Mouse (Mus musculus) cerebral cortex, adult 2 months (tissue): Measurements from ENCODE around the gene Akap13.

Experiments used
- WGBS: fragments of 180-500 bp; shearing (Covaris S2); methylation state at CpG from one replicate; pipeline ENCODE4 v1.1.7; 2018; 5-methylcytosine and 5-hydroxymethylcytosine counted together

The Akap13 gene

GRCm38 (mm10) chr7:75521199-75521598, 65.9 kb downstream of the Akap13 start:
- 49% methylated on average over 3 of the region's 3 CpGs for WGBS

- WGBS, result 89% methylated on average over 3 of the region's 3 CpGs
Observed at GRCm38 (mm10) chr7:75522226-75522625, 66.9 kb downstream of the Akap13 start.

GRCm38 (mm10) chr7:75525716-75526401, 70.5 kb downstream of the Akap13 start:
- WGBS, result 81% methylated on average over 4 of the region's 4 CpGs

GRCm38 (mm10) chr7:75528751-75529150, 73.4 kb downstream of the Akap13 start:
- 83% methylated on average over 4 of the region's 4 CpGs for WGBS

- WGBS, result 93% methylated on average over 7 of the region's 7 CpGs
Observed at GRCm38 (mm10) chr7:75529857-75530437, 74.6 kb downstream of the Akap13 start.

- WGBS, result 93% methylated on average over 3 of the region's 3 CpGs
Observed at GRCm38 (mm10) chr7:75530642-75531041, 75.3 kb downstream of the Akap13 start.

- 99% methylated on average over 5 of the region's 5 CpGs for WGBS
Observed at GRCm38 (mm10) chr7:75533079-75533478, 77.7 kb downstream of the Akap13 start.

- WGBS, result 86% methylated on average over 5 of the region's 5 CpGs
Observed at GRCm38 (mm10) chr7:75536298-75536697, 81.0 kb downstream of the Akap13 start.

- WGBS, result 74% methylated on average over 2 of the region's 2 CpGs
Observed at GRCm38 (mm10) chr7:75537567-75537966, 82.2 kb downstream of the Akap13 start.

- 82% methylated on average over 3 of the region's 3 CpGs for WGBS
Observed at GRCm38 (mm10) chr7:75538513-75538912, 83.2 kb downstream of the Akap13 start.

GRCm38 (mm10) chr7:75539168-75539567, 83.8 kb downstream of the Akap13 start:
- 90% methylated on average over 3 of the region's 3 CpGs for WGBS

- WGBS, result 81% methylated on average over 3 of the region's 3 CpGs
Observed at GRCm38 (mm10) chr7:75549856-75550255, 94.5 kb downstream of the Akap13 start.

GRCm38 (mm10) chr7:75550791-75551336, 95.5 kb downstream of the Akap13 start:
- WGBS, result 88% methylated on average over 6 of the region's 6 CpGs

- WGBS, result 90% methylated on average over 8 of the region's 8 CpGs
Observed at GRCm38 (mm10) chr7:75553002-75553666, 97.8 kb downstream of the Akap13 start.

GRCm38 (mm10) chr7:75555940-75556339, 100.6 kb downstream of the Akap13 start:
- 39% methylated on average over 6 of the region's 6 CpGs for WGBS

GRCm38 (mm10) chr7:75558225-75558624, 102.9 kb downstream of the Akap13 start:
- 94% methylated on average over 1 of the region's 1 CpGs for WGBS

- whole genome bisulfite sequencing, result 82% methylated on average over 4 of the region's 4 CpGs
Observed at GRCm38 (mm10) chr7:75559119-75559518, 103.8 kb downstream of the Akap13 start.

- WGBS, result 93% methylated on average over 4 of the region's 4 CpGs
Observed at GRCm38 (mm10) chr7:75559915-75560314, 104.6 kb downstream of the Akap13 start.

- 94% methylated on average over 2 of the region's 2 CpGs for WGBS
Observed at GRCm38 (mm10) chr7:75560566-75560965, 105.2 kb downstream of the Akap13 start.

- WGBS, result 100% methylated on average over 1 of the region's 1 CpGs
Observed at GRCm38 (mm10) chr7:75561134-75561533, 105.8 kb downstream of the Akap13 start.

- WGBS, result 72% methylated on average over 4 of the region's 4 CpGs
Observed at GRCm38 (mm10) chr7:75568276-75568675, 112.9 kb downstream of the Akap13 start.

GRCm38 (mm10) chr7:75570218-75570617, 114.9 kb downstream of the Akap13 start:
- WGBS, result 98% methylated on average over 3 of the region's 3 CpGs

- WGBS, result 68% methylated on average over 2 of the region's 2 CpGs
Observed at GRCm38 (mm10) chr7:75571078-75571477, 115.7 kb downstream of the Akap13 start.
